In genomic region chr1:40626954-40627353, GRCm38 (mm10) we compare ENCODE assay signal across 18 mouse cellular contexts. TPM values are rescaled to one million over a fixed set of nuclear protein-coding genes. Genes with fewer than 3 reads are reported as not detected.
"Had no signal": no experiment of that assay in that cellular context is flagged by ENCODE, and none has a peak within 500 bp of the region (broad histone marks: within the 10 kb centered on the region; RNA-seq: fewer than 3 reads in every experiment).

No protein-coding gene starts in this region.

- H3K4me2 ChIP-seq: neural tube, embryonic 12.5 days; neural tube, embryonic 13.5 days; stomach, embryonic 15.5 days had no signal

- H3K4me3 ChIP-seq: neural tube, embryonic 12.5 days; neural tube, embryonic 13.5 days; stomach, embryonic 15.5 days had no signal

- H3K4me1 ChIP-seq: neural tube, embryonic 12.5 days; neural tube, embryonic 13.5 days; stomach, embryonic 15.5 days had no signal

- H3K27me3 ChIP-seq: neural tube, embryonic 12.5 days; neural tube, embryonic 13.5 days; stomach, embryonic 15.5 days had no signal

- H3K9ac ChIP-seq: neural tube, embryonic 12.5 days; neural tube, embryonic 13.5 days; stomach, embryonic 15.5 days had no signal

- H3K36me3 ChIP-seq: neural tube, embryonic 12.5 days; neural tube, embryonic 13.5 days; stomach, embryonic 15.5 days had no signal

- H3K27ac ChIP-seq: neural tube, embryonic 12.5 days; neural tube, embryonic 13.5 days; stomach, embryonic 15.5 days had no signal

- DNase-seq: retina, postnatal 1 day; right cerebral cortex, adult 18-20 months; right cerebral cortex, postnatal 14 days; right cerebral cortex, postnatal 25 days; right cerebral cortex, postnatal 4 days; spleen, adult 18-20 months; thymus, adult 18-20 months; thymus, adult 2 months; thymus, postnatal 14 days; thymus, postnatal 25 days; thymus, postnatal 36 days; thymus, postnatal 4 days had no signal

- H3K9me3 ChIP-seq: neural tube, embryonic 12.5 days; neural tube, embryonic 13.5 days; stomach, embryonic 15.5 days had no signal

RNA-seq across cellular contexts. Expression of gene Slc9a4, which starts 47.1 kb away (rescaled TPM):
- total RNA-seq: neutrophil, adult 5-6 weeks had no signal
- polyA plus RNA-seq: neural tube, embryonic 12.5 days; neural tube, embryonic 14.5 days; small intestine, adult 2 months had no signal

RNA-seq across cellular contexts. Expression of gene Slc9a2, which starts 53.4 kb away (rescaled TPM):
- total RNA-seq: neutrophil, adult 5-6 weeks had no signal
- polyA plus RNA-seq: neural tube, embryonic 12.5 days had no signal
